Mouse (Mus musculus) stomach, embryonic 14.5 days (tissue): ENCODE data around the gene Lhfpl2. TPM values are rescaled to one million over a fixed set of nuclear protein-coding genes. Genes with fewer than 3 reads are reported as not detected.

Experiments used
- ATAC-seq: fragments of 200-750 bp; cut with Nextera tagmentation; 2 replicates; pipeline ENCODE4 v1.8.0; 2017; ENCODE audit warnings: low read depth, moderate TSS enrichment; ENCODE audit not compliant: insufficient number of reproducible peaks, insufficient read depth, low FRiP score
- H3K27ac ChIP-seq: fragments of 300-500 bp; sonication (generic); 2 replicates; pipeline ENCODE4 v1.5.1; 2014; ENCODE audit warnings: mild to moderate bottlenecking, low read length, moderate library complexity, mixed read lengths
- H3K27me3 ChIP-seq: fragments of 300-500 bp; sonication (generic); 2 replicates; pipeline ENCODE4 v1.6.1; 2014; ENCODE audit warnings: low read length, control low read depth, mixed read lengths; ENCODE audit not compliant: control insufficient read depth, insufficient read depth
- H3K36me3 ChIP-seq: fragments of 300-500 bp; sonication (generic); 2 replicates; pipeline ENCODE4 v1.6.1; 2014; ENCODE audit warnings: mild to moderate bottlenecking, control low read depth, low read length, moderate library complexity, mixed read lengths; ENCODE audit not compliant: control insufficient read depth, insufficient read depth
- H3K4me1 ChIP-seq: fragments of 300-500 bp; sonication (generic); 2 replicates; pipeline ENCODE4 v1.6.1; 2014; ENCODE audit warnings: low read length, control low read depth, mixed read lengths; ENCODE audit not compliant: control insufficient read depth, insufficient read depth
- H3K4me2 ChIP-seq: fragments of 300-500 bp; sonication (generic); replicated peaks from 2 replicates; pipeline ENCODE4 v1.6.1; 2014; ENCODE audit warnings: low read depth, low read length, control low read depth
- H3K4me3 ChIP-seq: fragments of 300-500 bp; sonication (generic); 2 replicates; pipeline ENCODE4 v1.5.1; 2014; ENCODE audit warnings: low read depth, low read length, control low read depth
- H3K9ac ChIP-seq: fragments of 300-500 bp; sonication (generic); replicated peaks from 2 replicates; pipeline ENCODE4 v1.6.1; 2014; ENCODE audit warnings: low read depth, mild to moderate bottlenecking, control low read depth, low read length, moderate library complexity, mixed read lengths
- H3K9me3 ChIP-seq: fragments of 300-500 bp; sonication (generic); 2 replicates; pipeline ENCODE4 v1.6.1; 2016; ENCODE audit warnings: low read depth, low read length, control low read depth; ENCODE audit not compliant: control insufficient read depth
- WGBS: fragments of 180-500 bp; shearing (Covaris S2); extraction: QIAGEN DNeasy Blood & Tissue Kit; methylation state at CpG from one replicate; pipeline ENCODE4 v1.1.7; 2014; 5-methylcytosine and 5-hydroxymethylcytosine counted together
- polyA plus RNA-seq: library from polyadenylated mRNA; unstranded; fragments of >200 nt; fragmentation: Nextera tagmentation; extraction: Ambion mirVana; gene quantifications from 2 replicates; pipeline ENCODE4 v1.2.1, GENCODE M21; 2014

The Lhfpl2 gene
- polyA plus RNA-seq, 1 experiment from 2014 or later: 20.8 TPM

GRCm38 (mm10) chr13:94132187-94132995 is 74.8 kb downstream of the Lhfpl2 start:
- Histone ChIP-seq H3K27ac (no peak overlapping the region), H3K36me3 (no peaks in the 10 kb centered on the region), H3K9ac (no peak overlapping the region), H3K4me3 (no peak overlapping the region), H3K9me3 (no peaks in the 10 kb centered on the region), H3K4me1 (peaks cover 22% of the 10 kb centered on the region; the same call in 1 of the 2 replicates), H3K4me2 (no peak overlapping the region), H3K27me3 (no peaks in the 10 kb centered on the region)
- 66% methylated on average over 13 of the region's 13 CpGs for WGBS
- no peak for ATAC-seq

- H3K4me1 ChIP-seq: peaks cover 24% of the 10 kb centered on the region; the same call in 1 of the 2 replicates
- H3K27ac ChIP-seq: peak overlapping the region; percentile 80
- H3K9me3 ChIP-seq: no peaks in the 10 kb centered on the region
- WGBS: 67% methylated on average over 7 of the region's 7 CpGs
- ATAC-seq: no peak
- no peaks in the 10 kb centered on the region for H3K36me3 ChIP-seq
- no peak overlapping the region for H3K9ac ChIP-seq
- H3K4me2 ChIP-seq: no peak overlapping the region
- no peaks in the 10 kb centered on the region for H3K27me3 ChIP-seq
- no peak overlapping the region for H3K4me3 ChIP-seq
Observed at GRCm38 (mm10) chr13:94134646-94135045, 77.0 kb downstream of the Lhfpl2 start.

- Histone ChIP-seq H3K4me3 (no peak overlapping the region), H3K9me3 (no peaks in the 10 kb centered on the region), H3K36me3 (no peaks in the 10 kb centered on the region), H3K4me2 (no peak overlapping the region), H3K9ac (no peak overlapping the region), H3K27me3 (no peaks in the 10 kb centered on the region), H3K4me1 (peaks cover 29% of the 10 kb centered on the region; the same call in 1 of the 2 replicates), H3K27ac (peak overlapping the region; percentile 80)
- peak; percentile 80; the same call in 1 of the 2 replicates for ATAC-seq
- WGBS: 24% methylated on average over 7 of the region's 7 CpGs
Observed at GRCm38 (mm10) chr13:94135180-94135579, 77.6 kb downstream of the Lhfpl2 start.

- Histone ChIP-seq H3K4me2 (no peak overlapping the region), H3K27me3 (no peaks in the 10 kb centered on the region), H3K4me1 (peaks cover 55% of the 10 kb centered on the region; the same call in 1 of the 2 replicates)
Observed at GRCm38 (mm10) chr13:94139713-94140445, 82.3 kb downstream of the Lhfpl2 start.

GRCm38 (mm10) chr13:94140446-94140845 is 82.8 kb downstream of the Lhfpl2 start:
- peaks cover 49% of the 10 kb centered on the region; the same call in 1 of the 2 replicates for H3K4me1 ChIP-seq
- whole genome bisulfite sequencing: 65% methylated on average over 4 of the region's 4 CpGs

More at GRCm38 (mm10) chr13:94139713-94140445, 82.3 kb downstream of the Lhfpl2 start:
- no peaks in the 10 kb centered on the region for H3K36me3 ChIP-seq
- ATAC-seq: no peak
- H3K9me3 ChIP-seq: no peaks in the 10 kb centered on the region
- WGBS: 46% methylated on average over 14 of the region's 14 CpGs
- no peak overlapping the region for H3K9ac ChIP-seq
- peak overlapping the region; percentile 66; the same call in 1 of the 2 replicates for H3K27ac ChIP-seq
- no peak overlapping the region for H3K4me3 ChIP-seq

GRCm38 (mm10) chr13:94143063-94143652 is 85.6 kb downstream of the Lhfpl2 start:
- H3K27ac ChIP-seq: no peak overlapping the region

More at GRCm38 (mm10) chr13:94140446-94140845, 82.8 kb downstream of the Lhfpl2 start:
- ATAC-seq: no peak
- Histone ChIP-seq H3K9me3 (no peaks in the 10 kb centered on the region), H3K4me3 (no peak overlapping the region), H3K4me2 (no peak overlapping the region), H3K27me3 (no peaks in the 10 kb centered on the region), H3K27ac (peak overlapping the region; percentile 66), H3K9ac (no peak overlapping the region), H3K36me3 (no peaks in the 10 kb centered on the region)

GRCm38 (mm10) chr13:94144451-94144850 is 86.9 kb downstream of the Lhfpl2 start:
- Histone ChIP-seq H3K4me1 (peaks cover 37% of the 10 kb centered on the region; the same call in 1 of the 2 replicates), H3K27ac (no peak overlapping the region)

More at GRCm38 (mm10) chr13:94143063-94143652, 85.6 kb downstream of the Lhfpl2 start:
- Histone ChIP-seq H3K36me3 (no peaks in the 10 kb centered on the region), H3K27me3 (no peaks in the 10 kb centered on the region), H3K4me2 (no peak overlapping the region), H3K9ac (no peak overlapping the region), H3K9me3 (no peaks in the 10 kb centered on the region), H3K4me3 (no peak overlapping the region), H3K4me1 (peaks cover 37% of the 10 kb centered on the region; the same call in 1 of the 2 replicates)
- WGBS: 25% methylated on average over 12 of the region's 12 CpGs
- ATAC-seq: no peak

GRCm38 (mm10) chr13:94147257-94147656 is 89.7 kb downstream of the Lhfpl2 start:
- WGBS: 38% methylated on average over 4 of the region's 4 CpGs
- Histone ChIP-seq H3K4me2 (no peak overlapping the region), H3K36me3 (no peaks in the 10 kb centered on the region), H3K27me3 (no peaks in the 10 kb centered on the region), H3K27ac (no peak overlapping the region), H3K4me1 (peaks cover 14% of the 10 kb centered on the region; the same call in 1 of the 2 replicates), H3K9me3 (no peaks in the 10 kb centered on the region), H3K9ac (no peak overlapping the region), H3K4me3 (no peak overlapping the region)
- no peak for ATAC-seq

More at GRCm38 (mm10) chr13:94144451-94144850, 86.9 kb downstream of the Lhfpl2 start:
- Histone ChIP-seq H3K36me3 (no peaks in the 10 kb centered on the region), H3K9me3 (no peaks in the 10 kb centered on the region), H3K4me3 (no peak overlapping the region), H3K4me2 (no peak overlapping the region), H3K27me3 (no peaks in the 10 kb centered on the region), H3K9ac (no peak overlapping the region)
- no peak for ATAC-seq
- WGBS: 56% methylated on average over 8 of the region's 8 CpGs
